Mouse (Mus musculus) forebrain, postnatal 0 days (tissue): ENCODE measurements around the gene Rab32. TPM values are rescaled to one million over a fixed set of nuclear protein-coding genes. Genes with fewer than 3 reads are reported as not detected.

ENCODE experiments used
- ATAC-seq: fragments of 200-750 bp; cut with Nextera tagmentation; 2 replicates; pipeline ENCODE4 v1.8.0; 2017; ENCODE audit warnings: mild to moderate bottlenecking, moderate library complexity
- DNase-seq: peaks from one replicate; pipeline ENCODE4 v3.0.0-alpha.2; 2015
- H3K27ac ChIP-seq: fragments of 300-500 bp; sonication (generic); 2 replicates; pipeline ENCODE4 v1.5.1; 2014; ENCODE audit warnings: low read depth, mild to moderate bottlenecking, antibody characterized with exemption, low read length, moderate library complexity, mixed read lengths
- H3K27me3 ChIP-seq: fragments of 300-500 bp; sonication (generic); 2 replicates; pipeline ENCODE4 v1.6.1; 2014; ENCODE audit warnings: mild to moderate bottlenecking, low read length, mixed read lengths; ENCODE audit not compliant: insufficient read depth
- H3K36me3 ChIP-seq: fragments of 300-500 bp; sonication (generic); 2 replicates; pipeline ENCODE4 v1.6.1; 2014; ENCODE audit warnings: mild to moderate bottlenecking, moderate library complexity; ENCODE audit not compliant: insufficient read depth
- H3K4me1 ChIP-seq: fragments of 300-500 bp; sonication (generic); 2 replicates; pipeline ENCODE4 v1.6.1; 2014; ENCODE audit warnings: antibody characterized with exemption; ENCODE audit not compliant: insufficient read depth
- H3K4me2 ChIP-seq: fragments of 300-500 bp; sonication (generic); 2 replicates; pipeline ENCODE4 v1.6.1; 2014; ENCODE audit warnings: low read depth, mild to moderate bottlenecking, moderate library complexity
- H3K4me3 ChIP-seq: fragments of 300-500 bp; sonication (generic); 2 replicates; pipeline ENCODE4 v1.5.1; 2014; ENCODE audit warnings: low read depth, low read length, mixed read lengths
- H3K9ac ChIP-seq: fragments of 300-500 bp; sonication (generic); 2 replicates; pipeline ENCODE4 v1.6.1; 2014; ENCODE audit warnings: mild to moderate bottlenecking
- H3K9me3 ChIP-seq: fragments of 300-500 bp; sonication (generic); 2 replicates; pipeline ENCODE4 v1.6.1; 2016; ENCODE audit warnings: low read length
- CTCF ChIP-seq: sonication (generic); IDR thresholded peaks from 2 replicates; pipeline ENCODE4 v1.5.1; 2016; ENCODE audit warnings: antibody characterized with exemption, control low read depth, low read depth
- WGBS: fragments of 180-500 bp; shearing (Covaris S2); extraction: QIAGEN DNeasy Blood & Tissue Kit; methylation state at CpG from one replicate; pipeline ENCODE4 v1.1.7; 2014; 5-methylcytosine and 5-hydroxymethylcytosine counted together
- polyA plus RNA-seq: library from polyadenylated mRNA; unstranded; fragments of >200 nt; fragmentation: Nextera tagmentation; extraction: Ambion mirVana; gene quantifications from 2 replicates; pipeline ENCODE4 v1.2.1, GENCODE M21; 2015
- total RNA-seq: library from RNA; depleted of rRNA; stranded (reverse); fragments of >200 nt; gene quantifications from 2 replicates; pipeline ENCODE4 v1.2.3, GENCODE M21; 2014; rRNA removed

Gene Rab32
- total and polyA plus RNA-seq, 2 experiments from 2014 or later: 3.2 to 3.6 TPM

DNA sequence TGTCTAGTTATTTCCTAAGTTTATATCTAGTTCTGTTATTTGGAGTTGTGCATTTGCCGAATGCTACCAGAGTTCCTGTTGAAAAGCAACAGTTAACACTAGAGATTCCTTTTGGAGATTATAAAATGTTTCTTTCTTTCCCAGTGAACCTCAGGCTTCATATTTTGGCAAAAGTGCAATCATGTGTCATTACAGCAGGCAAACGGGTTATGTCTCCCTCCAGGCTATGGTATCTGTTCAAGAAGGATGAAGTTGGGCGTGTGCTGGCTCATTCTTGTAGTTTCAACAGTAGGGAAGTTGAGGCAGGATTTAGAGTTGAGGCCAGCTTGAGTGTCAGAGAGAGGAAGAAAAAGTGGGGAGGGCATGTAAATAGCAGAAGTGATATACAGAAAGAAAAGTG, 2.4 kb downstream of the Rab32 start:
- H3K4me1 ChIP-seq: peaks cover 10% of the 10 kb centered on the region; the same call in 1 of the 2 replicates
- ATAC-seq (no peak), DNase-seq (no peak)
- no peaks in the 10 kb centered on the region for H3K36me3 ChIP-seq
- H3K4me3 ChIP-seq: no peak overlapping the region
- no peak overlapping the region for H3K27ac ChIP-seq
- no peak for TF ChIP-seq CTCF
- no peaks in the 10 kb centered on the region for H3K27me3 ChIP-seq
- no peaks in the 10 kb centered on the region for H3K9me3 ChIP-seq
- no peak overlapping the region for H3K9ac ChIP-seq
- no peak overlapping the region for H3K4me2 ChIP-seq
- WGBS: 80% methylated on average over 3 of the region's 3 CpGs

- Histone ChIP-seq H3K9ac (no peak overlapping the region), H3K4me2 (no peak overlapping the region), H3K27me3 (no peaks in the 10 kb centered on the region), H3K27ac (no peak overlapping the region), H3K4me3 (no peak overlapping the region), H3K36me3 (no peaks in the 10 kb centered on the region), H3K9me3 (no peaks in the 10 kb centered on the region), H3K4me1 (peaks cover 10% of the 10 kb centered on the region; the same call in 1 of the 2 replicates)
- DNase-seq: no peak
- TF ChIP-seq CTCF: no peak
- ATAC-seq: no peak
- WGBS: 67% methylated on average over 5 of the region's 5 CpGs
Measured at GRCm38 (mm10) chr10:10555221-10555620, 2.8 kb downstream of the Rab32 start.

- no peak for TF ChIP-seq CTCF
- ATAC-seq: no peak
- Histone ChIP-seq H3K4me2 (no peak overlapping the region), H3K27me3 (no peaks in the 10 kb centered on the region), H3K27ac (no peak overlapping the region), H3K36me3 (no peaks in the 10 kb centered on the region), H3K9ac (no peak overlapping the region), H3K4me3 (no peak overlapping the region), H3K4me1 (no peaks in the 10 kb centered on the region), H3K9me3 (no peaks in the 10 kb centered on the region)
- 54% methylated on average over 1 of the region's 1 CpGs for WGBS
- DNase-seq: no peak
Measured at GRCm38 (mm10) chr10:10550134-10550533, 7.9 kb downstream of the Rab32 start.

GRCm38 (mm10) chr10:10546623-10547022, 11.4 kb downstream of the Rab32 start:
- no peaks in the 10 kb centered on the region for H3K27me3 ChIP-seq

GRCm38 (mm10) chr10:10544955-10545354, 13.1 kb downstream of the Rab32 start:
- no peak for TF ChIP-seq CTCF
- 94% methylated on average over 3 of the region's 3 CpGs for WGBS
- DNase-seq (no peak), ATAC-seq (no peak)
- Histone ChIP-seq H3K9me3 (no peaks in the 10 kb centered on the region), H3K4me3 (no peak overlapping the region), H3K36me3 (no peaks in the 10 kb centered on the region), H3K27ac (no peak overlapping the region), H3K27me3 (no peaks in the 10 kb centered on the region), H3K4me1 (no peaks in the 10 kb centered on the region), H3K4me2 (no peak overlapping the region), H3K9ac (no peak overlapping the region)

More at GRCm38 (mm10) chr10:10546623-10547022, 11.4 kb downstream of the Rab32 start:
- Histone ChIP-seq H3K9me3 (no peaks in the 10 kb centered on the region), H3K4me3 (no peak overlapping the region), H3K27ac (no peak overlapping the region), H3K4me2 (no peak overlapping the region), H3K4me1 (no peaks in the 10 kb centered on the region), H3K36me3 (no peaks in the 10 kb centered on the region), H3K9ac (no peak overlapping the region)
- no peak for DNase-seq
- 78% methylated on average over 5 of the region's 5 CpGs for WGBS
- TF ChIP-seq CTCF: no peak
- no peak for ATAC-seq

Other genes with a start within 250 kb of the Rab32 start
- gene Adgb, start 85.9 kb downstream of the Rab32 start, total RNA-seq: 0.62 and 0.95 TPM in 2 replicates
- 0.16 and 0.30 TPM in 2 replicates for gene Adgb, start 85.9 kb downstream of the Rab32 start, polyA plus RNA-seq
- not detected in 2 replicates for gene Gm10944, start 123.1 kb upstream of the Rab32 start, total RNA-seq
- not detected in 2 replicates for gene Gm10944, start 123.1 kb upstream of the Rab32 start, polyA plus RNA-seq